Comparison of ENCODE assay signal across 8 mouse cellular contexts in genomic region chr1:130716218-130716512, GRCm38 (mm10). TPM values are rescaled to one million over a fixed set of nuclear protein-coding genes. Genes with fewer than 3 reads are reported as not detected.
DNase-seq lines count a peak whose midpoint lies in the region; ATAC-seq and TF ChIP-seq lines count a peak whose summit lies in the region.

No protein-coding gene starts in this region.

- TF ChIP-seq CTCF in olfactory bulb, adult 2 months (IDR thresholded peaks at IDR 0.05; ENCODE audit: insufficient read depth, low read depth, low read length) = no peak

- H3K9ac ChIP-seq in lung, embryonic 15.5 days = peak overlapping the region; percentile 91
- H3K9ac ChIP-seq in limb, embryonic 14.5 days (ENCODE audit: low read depth, low read length, severe bottlenecking) = peak overlapping the region; percentile 96

- H3K36me3 ChIP-seq in lung, embryonic 15.5 days = 0 out of 2 replicates have a peak, but pooled peaks cover 5% of the 10 kb centered on the region
- peaks cover 8% of the 10 kb centered on the region; the same call in 1 of the 2 replicates for H3K36me3 ChIP-seq in limb, embryonic 14.5 days (ENCODE audit: control insufficient read depth, insufficient read depth, low read length)

- peak overlapping the region; percentile 94 for H3K4me2 ChIP-seq in lung, embryonic 15.5 days
- H3K4me2 ChIP-seq in limb, embryonic 14.5 days (replicated peaks; ENCODE audit: low read depth, low read length, severe bottlenecking) = peak overlapping the region; percentile 98

- H3K27ac ChIP-seq in lung, embryonic 15.5 days = peak overlapping the region; percentile 82
- 0 out of 2 replicates have a peak overlapping the region, but pooled peaks have one; percentile 58 for H3K27ac ChIP-seq in limb, embryonic 14.5 days (replicated peaks; ENCODE audit: low read depth, low read length)
- H3K27ac ChIP-seq in olfactory bulb, adult 2 months (ENCODE audit: insufficient read depth, low read depth, low read length) = peak overlapping the region; percentile 57

- no peaks in the 10 kb centered on the region for H3K27me3 ChIP-seq in lung, embryonic 15.5 days
- H3K27me3 ChIP-seq in limb, embryonic 14.5 days (ENCODE audit: control insufficient read depth, insufficient read depth, low read length) = no peaks in the 10 kb centered on the region

- peak; percentile 27 for ATAC-seq in lung, embryonic 15.5 days (ENCODE audit: borderline replicate concordance, extremely low read depth, low FRiP score, low TSS enrichment)
- ATAC-seq in erythroid progenitor cell, adult 5-6 weeks (replicated peaks; ENCODE audit: low FRiP score, poor library complexity, severe bottlenecking) = peak; percentile 20
- ATAC-seq in limb, embryonic 14.5 days (ENCODE audit: low FRiP score, low read depth) = peak; percentile 5; the same call in 1 of the 2 replicates

- no peak for DNase-seq in lung, adult 18-20 months
- no peak for DNase-seq in limb, embryonic 14.5 days (ENCODE audit: low spot score)
- no peak for DNase-seq in natural killer cell, adult 2 months (ENCODE audit: low spot score in 2 of 2)
- DNase-seq in cerebellum, postnatal 25 days = no peak
- DNase-seq in thymus, postnatal 14 days = no peak

- H3K9me3 ChIP-seq in lung, embryonic 15.5 days = no peaks in the 10 kb centered on the region
- no peaks in the 10 kb centered on the region for H3K9me3 ChIP-seq in limb, embryonic 14.5 days (ENCODE audit: control insufficient read depth, low read length)

- H3K4me3 ChIP-seq in lung, embryonic 15.5 days = peak overlapping the region; percentile 95
- H3K4me3 ChIP-seq in limb, embryonic 14.5 days (replicated peaks; ENCODE audit: low read length) = peak overlapping the region; percentile 93
- H3K4me3 ChIP-seq in olfactory bulb, adult 2 months (ENCODE audit: insufficient read depth, low read depth, low read length) = peak overlapping the region; percentile 67

- peaks cover 16% of the 10 kb centered on the region for H3K4me1 ChIP-seq in lung, embryonic 15.5 days
- H3K4me1 ChIP-seq in limb, embryonic 14.5 days (ENCODE audit: control insufficient read depth, insufficient read depth, low read length) = peaks cover 5% of the 10 kb centered on the region; the same call in 1 of the 2 replicates
- H3K4me1 ChIP-seq in olfactory bulb, adult 2 months (ENCODE audit: control insufficient read depth, insufficient read depth, low read length) = no peaks in the 10 kb centered on the region; the same call in 1 of the 2 replicates

- WGBS in lung, embryonic 15.5 days = 1% methylated on average over 3 of the region's 3 CpGs
- 2% methylated on average over 3 of the region's 3 CpGs for WGBS in limb, embryonic 14.5 days
- WGBS in olfactory bulb, adult 2 months = 0% methylated on average over 3 of the region's 3 CpGs

- no peak for TF ChIP-seq POLR2A in limb, embryonic 14.5 days (IDR thresholded peaks at IDR 0.05; ENCODE audit: borderline replicate concordance, extremely low read depth, insufficient read depth, insufficient read length)
- TF ChIP-seq POLR2A in olfactory bulb, adult 2 months (IDR thresholded peaks at IDR 0.05; ENCODE audit: insufficient read depth, low read depth, low read length) = no peak

RNA-seq across cellular contexts. Expression of gene Gm29427, which starts 0.6 kb away (rescaled TPM):
- not detected in 2 replicates for polyA plus RNA-seq in lung, embryonic 15.5 days (2015; fragmentation: Nextera tagmentation; extraction: Ambion mirVana)
- not detected in 2 replicates for total RNA-seq in erythroid progenitor cell, adult 5-6 weeks (2015; ENCODE audit: low replicate concordance)
- total RNA-seq in erythroid progenitor cell, adult 5-6 weeks (2017; ENCODE audit: low replicate concordance) = not detected in 2 replicates
- not detected in 2 replicates for polyA plus RNA-seq in limb, embryonic 14.5 days (2012; rRNA removed)
- polyA plus RNA-seq in limb, embryonic 14.5 days (2014; fragmentation: Nextera tagmentation; extraction: Ambion mirVana) = not detected in 2 replicates
- polyA plus RNA-seq in olfactory bulb, adult 2 months (2012; ENCODE audit: insufficient read depth, insufficient read length, low replicate concordance, missing spikeins) = not detected in 2 replicates

RNA-seq across cellular contexts. Expression of gene Yod1, which starts 1.0 kb away (rescaled TPM):
- polyA plus RNA-seq in lung, embryonic 15.5 days (2015; fragmentation: Nextera tagmentation; extraction: Ambion mirVana) = 13.4 and 16.5 TPM in 2 replicates
- total RNA-seq in erythroid progenitor cell, adult 5-6 weeks (2015; ENCODE audit: low replicate concordance) = 54.8 and 88.0 TPM in 2 replicates
- total RNA-seq in erythroid progenitor cell, adult 5-6 weeks (2017; ENCODE audit: low replicate concordance) = 53.1 and 58.8 TPM in 2 replicates
- 2.9 TPM in 2 replicates for polyA plus RNA-seq in limb, embryonic 14.5 days (2012; rRNA removed)
- 7.2 and 7.9 TPM in 2 replicates for polyA plus RNA-seq in limb, embryonic 14.5 days (2014; fragmentation: Nextera tagmentation; extraction: Ambion mirVana)
- not detected in 2 replicates for polyA plus RNA-seq in olfactory bulb, adult 2 months (2012; ENCODE audit: insufficient read depth, insufficient read length, low replicate concordance, missing spikeins)

RNA-seq across cellular contexts. Expression of gene Pfkfb2, which starts 12.9 kb away (rescaled TPM):
- polyA plus RNA-seq in lung, embryonic 15.5 days (2015; fragmentation: Nextera tagmentation; extraction: Ambion mirVana) = 7.9 and 9.5 TPM in 2 replicates
- total RNA-seq in erythroid progenitor cell, adult 5-6 weeks (2015; ENCODE audit: low replicate concordance) = 23.5 and 26.7 TPM in 2 replicates
- 38.4 and 45.7 TPM in 2 replicates for total RNA-seq in erythroid progenitor cell, adult 5-6 weeks (2017; ENCODE audit: low replicate concordance)
- polyA plus RNA-seq in limb, embryonic 14.5 days (2012; rRNA removed) = 17.2 and 20.8 TPM in 2 replicates
- 7.3 and 8.5 TPM in 2 replicates for polyA plus RNA-seq in limb, embryonic 14.5 days (2014; fragmentation: Nextera tagmentation; extraction: Ambion mirVana)
- not detected in 2 replicates for polyA plus RNA-seq in olfactory bulb, adult 2 months (2012; ENCODE audit: insufficient read depth, insufficient read length, low replicate concordance, missing spikeins)

RNA-seq across cellular contexts. Expression of gene AA986860, which starts 15.6 kb away (rescaled TPM):
- 10.9 and 13.0 TPM in 2 replicates for polyA plus RNA-seq in lung, embryonic 15.5 days (2015; fragmentation: Nextera tagmentation; extraction: Ambion mirVana)
- 8.6 and 11.3 TPM in 2 replicates for total RNA-seq in erythroid progenitor cell, adult 5-6 weeks (2015; ENCODE audit: low replicate concordance)
- 8.0 and 9.4 TPM in 2 replicates for total RNA-seq in erythroid progenitor cell, adult 5-6 weeks (2017; ENCODE audit: low replicate concordance)
- polyA plus RNA-seq in limb, embryonic 14.5 days (2012; rRNA removed) = 1.9 and 2.8 TPM in 2 replicates
- 8.1 and 10.6 TPM in 2 replicates for polyA plus RNA-seq in limb, embryonic 14.5 days (2014; fragmentation: Nextera tagmentation; extraction: Ambion mirVana)
- not detected in 2 replicates for polyA plus RNA-seq in olfactory bulb, adult 2 months (2012; ENCODE audit: insufficient read depth, insufficient read length, low replicate concordance, missing spikeins)

RNA-seq across cellular contexts. Expression of gene C4bp, which starts 54.7 kb away (rescaled TPM):
- polyA plus RNA-seq in lung, embryonic 15.5 days (2015; fragmentation: Nextera tagmentation; extraction: Ambion mirVana) = not detected in 2 replicates
- total RNA-seq in erythroid progenitor cell, adult 5-6 weeks (2015; ENCODE audit: low replicate concordance) = not detected in 2 replicates
- total RNA-seq in erythroid progenitor cell, adult 5-6 weeks (2017; ENCODE audit: low replicate concordance) = not detected in 2 replicates
- 0.03 TPM in 1 of 2 replicates, not detected in the other for polyA plus RNA-seq in limb, embryonic 14.5 days (2012; rRNA removed)
- not detected in 2 replicates for polyA plus RNA-seq in limb, embryonic 14.5 days (2014; fragmentation: Nextera tagmentation; extraction: Ambion mirVana)
- polyA plus RNA-seq in olfactory bulb, adult 2 months (2012; ENCODE audit: insufficient read depth, insufficient read length, low replicate concordance, missing spikeins) = not detected in 2 replicates
